Mouse (Mus musculus): ENCODE measurements around the gene Cbl.

Cbl gene

GRCm38 (mm10) chr9:44094737-44095136 is 139.1 kb downstream of the Cbl start:
- in situ Hi-C loops (cut with MboI; ENCODE audit: low pct_unique_long_range_greater_than_20kb in 1 of 2, low sequenced_read_pairs in 2 of 2, unreplicated experiment in 1 of 2), result no loop called here

GRCm38 (mm10) chr9:44093612-44094503 is 140.0 kb downstream of the Cbl start:
- in situ Hi-C loops (cut with MboI; ENCODE audit: low pct_unique_long_range_greater_than_20kb in 1 of 2, low sequenced_read_pairs in 2 of 2, unreplicated experiment in 1 of 2), result no loop called here
